Mouse (Mus musculus): ENCODE measurements around the gene Ahsa1.

- no peak for TF ChIP-seq HCFC1 (IDR thresholded peaks at IDR 0.05; ENCODE audit: borderline replicate concordance, insufficient read depth, low read length)
- no peak for TF ChIP-seq ZC3H11A (IDR thresholded peaks at IDR 0.05; ENCODE audit: borderline replicate concordance, low read depth, low read length)
- TF ChIP-seq CHD2 (IDR thresholded peaks at IDR 0.05; ENCODE audit: low read depth, low read length): no peak
- TF ChIP-seq MAFK (IDR thresholded peaks at IDR 0.05; ENCODE audit: insufficient read depth, low read depth, low read length): no peak
- TF ChIP-seq ZNF384 (IDR thresholded peaks at IDR 0.05; ENCODE audit: low read depth, low read length): no peak
Observed at GRCm38 (mm10) chr12:87319229-87319628, 53.0 kb downstream of the Ahsa1 start.

Measured in ES-E14 (cell line).